Mouse (Mus musculus): ENCODE measurements around the gene Gm867.

DNA sequence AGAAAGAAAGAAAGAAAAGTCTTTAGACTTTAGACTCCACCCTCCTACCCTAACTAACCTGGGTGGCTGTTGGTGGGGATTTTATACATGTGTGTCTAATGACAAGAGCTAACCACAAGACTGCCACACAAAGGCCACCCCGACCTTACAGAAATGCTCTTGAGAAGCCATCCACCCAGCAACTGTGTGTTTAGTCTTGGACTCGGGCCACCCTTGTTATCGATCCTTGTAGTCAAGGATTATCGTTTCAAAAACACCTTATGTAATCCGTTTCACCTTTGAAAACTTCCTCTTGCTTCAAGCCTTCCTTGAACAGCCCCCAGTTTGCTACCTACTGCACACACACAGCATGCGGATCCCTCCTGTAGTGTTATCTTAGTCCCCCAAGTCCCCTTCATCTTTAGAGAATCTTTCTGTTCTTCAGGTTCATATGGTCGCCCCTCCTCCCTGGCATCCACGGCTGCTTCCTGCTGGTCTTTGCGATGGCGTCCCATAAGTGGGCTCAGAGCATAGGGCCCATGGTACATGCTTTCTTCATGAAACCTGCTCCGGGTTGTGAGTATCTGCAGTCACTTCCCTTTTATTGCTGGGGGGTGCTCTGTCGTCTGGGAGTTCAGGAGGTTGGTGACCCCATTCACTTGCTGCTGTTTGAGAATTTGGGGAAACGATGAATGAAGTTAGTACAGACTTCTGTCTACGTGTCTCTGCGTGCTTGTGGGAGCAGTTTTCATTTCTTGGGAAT lies 2.4 kb upstream of the Gm867 start, which contains the start of gene Vpreb3:
- TF ChIP-seq CTCF (IDR thresholded peaks at IDR 0.05; ENCODE audit: extremely low read depth, insufficient read depth, low read length): no peak
- TF ChIP-seq POLR2A (IDR thresholded peaks at IDR 0.05; ENCODE audit: extremely low read depth, insufficient read depth, low read length): no peak
